Mouse (Mus musculus) midbrain, postnatal 0 days (tissue): ENCODE data around the gene Spdl1. TPM values are rescaled to one million over a fixed set of nuclear protein-coding genes. Genes with fewer than 3 reads are reported as not detected.

Experiments used
- ATAC-seq: fragments of 200-750 bp; cut with Nextera tagmentation; 2 replicates; pipeline ENCODE4 v1.8.0; 2017; ENCODE audit warnings: moderate number of reproducible peaks, mild to moderate bottlenecking, moderate TSS enrichment, moderate library complexity; ENCODE audit not compliant: low FRiP score
- DNase-seq: peaks from one replicate; pipeline ENCODE4 v3.0.0-alpha.2; 2015; ENCODE audit warnings: low spot score
- H3K27ac ChIP-seq: fragments of 300-500 bp; sonication (generic); 2 replicates; pipeline ENCODE4 v1.5.1; 2014; ENCODE audit warnings: low read depth, mild to moderate bottlenecking, low read length, mixed read lengths
- H3K27me3 ChIP-seq: fragments of 300-500 bp; sonication (generic); 2 replicates; pipeline ENCODE4 v1.6.1; 2014; ENCODE audit warnings: low read length, control low read depth, mixed read lengths; ENCODE audit not compliant: insufficient read depth
- H3K36me3 ChIP-seq: fragments of 300-500 bp; sonication (generic); 2 replicates; pipeline ENCODE4 v1.6.1; 2014; ENCODE audit warnings: low read length, control low read depth, mixed read lengths; ENCODE audit not compliant: insufficient read depth
- H3K4me1 ChIP-seq: fragments of 300-500 bp; sonication (generic); 2 replicates; pipeline ENCODE4 v1.6.1; 2014; ENCODE audit warnings: mild to moderate bottlenecking, control low read depth, antibody characterized with exemption, low read length, mixed read lengths; ENCODE audit not compliant: insufficient read depth
- H3K4me2 ChIP-seq: fragments of 300-500 bp; sonication (generic); 2 replicates; pipeline ENCODE4 v1.6.1; 2014; ENCODE audit warnings: low read depth, mild to moderate bottlenecking, low read length, mixed read lengths; ENCODE audit not compliant: poor library complexity, severe bottlenecking
- H3K4me3 ChIP-seq: fragments of 300-500 bp; sonication (generic); 2 replicates; pipeline ENCODE4 v1.5.1; 2014; ENCODE audit warnings: low read depth, mild to moderate bottlenecking, low read length, moderate library complexity
- H3K9ac ChIP-seq: fragments of 300-500 bp; sonication (generic); replicated peaks from 2 replicates; pipeline ENCODE4 v1.6.1; 2014; ENCODE audit warnings: mild to moderate bottlenecking, low read length, moderate library complexity, mixed read lengths; ENCODE audit not compliant: poor library complexity, severe bottlenecking
- H3K9me3 ChIP-seq: fragments of 300-500 bp; sonication (generic); 2 replicates; pipeline ENCODE4 v1.6.1; 2016; ENCODE audit warnings: low read length, control low read depth
- CTCF ChIP-seq: IDR thresholded peaks from 2 replicates; pipeline ENCODE4 v1.5.1; 2016; ENCODE audit warnings: antibody characterized with exemption, mild to moderate bottlenecking
- WGBS: fragments of 180-500 bp; shearing (Covaris S2); extraction: QIAGEN DNeasy Blood & Tissue Kit; methylation state at CpG from one replicate; pipeline ENCODE4 v1.1.7; 2014; 5-methylcytosine and 5-hydroxymethylcytosine counted together
- polyA plus RNA-seq: library from polyadenylated mRNA; unstranded; fragments of >200 nt; fragmentation: Nextera tagmentation; extraction: Ambion mirVana; gene quantifications from 2 replicates; pipeline ENCODE4 v1.2.1, GENCODE M21; 2015
- total RNA-seq: library from RNA; depleted of rRNA; stranded (reverse); fragments of >200 nt; gene quantifications from 2 replicates; pipeline ENCODE4 v1.2.3, GENCODE M21; 2014

Spdl1 gene
- total and polyA plus RNA-seq, 2 experiments from 2014 or later, result 0.77 to 0.93 TPM

GRCm38 (mm10) chr11:34845567-34846267 lies 12.3 kb upstream of the Spdl1 start:
- Histone ChIP-seq H3K27me3 (peaks cover 5% of the 10 kb centered on the region; the same call in 1 of the 2 replicates), H3K4me3 (no peak overlapping the region), H3K9ac (no peak overlapping the region), H3K27ac (no peak overlapping the region), H3K4me2 (no peak overlapping the region), H3K36me3 (no peaks in the 10 kb centered on the region), H3K4me1 (no peaks in the 10 kb centered on the region), H3K9me3 (no peaks in the 10 kb centered on the region)
- ATAC-seq (no peak), DNase-seq (no peak)
- WGBS, result 74% methylated on average over 22 of the region's 22 CpGs
- no peak for TF ChIP-seq CTCF

GRCm38 (mm10) chr11:34843517-34843916 lies 10.1 kb upstream of the Spdl1 start:
- Histone ChIP-seq H3K27ac (no peak overlapping the region), H3K4me3 (no peak overlapping the region), H3K4me1 (no peaks in the 10 kb centered on the region), H3K9me3 (no peaks in the 10 kb centered on the region), H3K4me2 (no peak overlapping the region), H3K27me3 (peaks cover 5% of the 10 kb centered on the region; the same call in 1 of the 2 replicates), H3K9ac (no peak overlapping the region), H3K36me3 (no peaks in the 10 kb centered on the region)
- no peak for ATAC-seq
- WGBS, result 28% methylated on average over 4 of the region's 5 CpGs
- DNase-seq, result peak; percentile 84
- TF ChIP-seq CTCF, result peak; percentile 82

- Histone ChIP-seq H3K27ac (no peak overlapping the region), H3K36me3 (no peaks in the 10 kb centered on the region), H3K4me1 (no peaks in the 10 kb centered on the region), H3K9me3 (no peaks in the 10 kb centered on the region), H3K4me2 (no peak overlapping the region), H3K4me3 (no peak overlapping the region), H3K27me3 (peaks cover 5% of the 10 kb centered on the region; the same call in 1 of the 2 replicates), H3K9ac (no peak overlapping the region)
- no peak for ATAC-seq
- DNase-seq, result no peak
- no peak for TF ChIP-seq CTCF
- 54% methylated on average over 5 of the region's 5 CpGs for WGBS
Measured at GRCm38 (mm10) chr11:34840283-34840682, 6.8 kb upstream of the Spdl1 start.

- H3K4me3 ChIP-seq, result no peak overlapping the region
- H3K4me2 ChIP-seq, result no peak overlapping the region
- H3K9me3 ChIP-seq, result no peaks in the 10 kb centered on the region
- no peak for TF ChIP-seq CTCF
- no peak for ATAC-seq
- H3K9ac ChIP-seq, result no peak overlapping the region
- H3K36me3 ChIP-seq, result no peaks in the 10 kb centered on the region
- no peak overlapping the region for H3K27ac ChIP-seq
- H3K4me1 ChIP-seq, result no peaks in the 10 kb centered on the region
- no peak for DNase-seq
- WGBS, result 57% methylated on average over 4 of the region's 4 CpGs
- H3K27me3 ChIP-seq, result peaks cover 5% of the 10 kb centered on the region; the same call in 1 of the 2 replicates
Measured at GRCm38 (mm10) chr11:34839051-34839450, 5.6 kb upstream of the Spdl1 start.

- Histone ChIP-seq H3K27me3 (no peaks in the 10 kb centered on the region), H3K36me3 (no peaks in the 10 kb centered on the region), H3K9ac (no peak overlapping the region), H3K9me3 (no peaks in the 10 kb centered on the region), H3K4me1 (peaks cover 3% of the 10 kb centered on the region; the same call in 1 of the 2 replicates), H3K4me3 (no peak overlapping the region), H3K27ac (no peak overlapping the region), H3K4me2 (no peak overlapping the region)
- DNase-seq (peak; percentile 29), ATAC-seq (no peak)
- 48% methylated on average over 2 of the region's 2 CpGs for WGBS
- TF ChIP-seq CTCF, result peak; percentile 64
Measured at GRCm38 (mm10) chr11:34836272-34836671, 2.8 kb upstream of the Spdl1 start.

GRCm38 (mm10) chr11:34832678-34833077 lies 763 bp downstream of the Spdl1 start:
- no peak for ATAC-seq
- H3K27ac ChIP-seq, result no peak overlapping the region
- no peaks in the 10 kb centered on the region for H3K36me3 ChIP-seq
- WGBS, result 8% methylated on average over 4 of the region's 5 CpGs
- peak overlapping the region; percentile 53 for H3K4me3 ChIP-seq
- peak overlapping the region; percentile 66 for H3K9ac ChIP-seq
- no peaks in the 10 kb centered on the region for H3K27me3 ChIP-seq
- H3K4me2 ChIP-seq, result peak overlapping the region; percentile 91
- no peaks in the 10 kb centered on the region for H3K9me3 ChIP-seq
- no peak for DNase-seq
- TF ChIP-seq CTCF, result no peak
- peaks cover 3% of the 10 kb centered on the region; the same call in 1 of the 2 replicates for H3K4me1 ChIP-seq
